Mouse (Mus musculus): ENCODE measurements around the gene Ifng. TPM values are rescaled to one million over a fixed set of nuclear protein-coding genes. Genes with fewer than 3 reads are reported as not detected.

The Ifng gene
- polyA plus RNA-seq (2015; fragmentation: Nextera tagmentation; extraction: Ambion mirVana): not detected in 2 replicates

DNA sequence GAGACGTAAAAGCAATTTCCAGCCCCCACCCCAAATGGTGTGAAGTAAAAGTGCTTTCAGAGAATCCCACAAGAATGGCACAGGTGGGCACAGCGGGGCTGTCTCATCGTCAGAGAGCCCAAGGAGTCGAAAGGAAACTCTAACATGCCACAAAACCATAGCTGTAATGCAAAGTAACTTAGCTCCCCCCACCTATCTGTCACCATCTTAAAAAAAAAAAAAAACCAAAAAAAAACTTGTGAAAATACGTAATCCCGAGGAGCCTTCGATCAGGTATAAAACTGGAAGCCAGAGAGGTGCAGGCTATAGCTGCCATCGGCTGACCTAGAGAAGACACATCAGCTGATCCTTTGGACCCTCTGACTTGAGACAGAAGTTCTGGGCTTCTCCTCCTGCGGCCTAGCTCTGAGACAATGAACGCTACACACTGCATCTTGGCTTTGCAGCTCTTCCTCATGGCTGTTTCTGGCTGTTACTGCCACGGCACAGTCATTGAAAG is at the start of gene Ifng:
Gene Ifng (plus strand): TSS at position 305 of the 499 bp plus-strand sequence.
- no peaks in the 10 kb centered on the region for H3K36me3 ChIP-seq
- no peak for ATAC-seq (ENCODE audit: low read depth)
- no peaks in the 10 kb centered on the region for H3K27me3 ChIP-seq
- H3K4me1 ChIP-seq (replicated peaks): no peaks in the 10 kb centered on the region
- no peak within 1 kb of the TSS for H3K4me3 ChIP-seq (replicated peaks)
- no peak within 1 kb of the TSS for H3K9ac ChIP-seq
- 78% methylated on average over 11 of the region's 11 CpGs for WGBS (ENCODE audit: insufficient replicate concordance)
- H3K9me3 ChIP-seq (replicated peaks): no peaks in the 10 kb centered on the region
- DNase-seq: no peak
- H3K4me2 ChIP-seq: no peak within 1 kb of the TSS
- no peak within 1 kb of the TSS for H3K27ac ChIP-seq

DNA sequence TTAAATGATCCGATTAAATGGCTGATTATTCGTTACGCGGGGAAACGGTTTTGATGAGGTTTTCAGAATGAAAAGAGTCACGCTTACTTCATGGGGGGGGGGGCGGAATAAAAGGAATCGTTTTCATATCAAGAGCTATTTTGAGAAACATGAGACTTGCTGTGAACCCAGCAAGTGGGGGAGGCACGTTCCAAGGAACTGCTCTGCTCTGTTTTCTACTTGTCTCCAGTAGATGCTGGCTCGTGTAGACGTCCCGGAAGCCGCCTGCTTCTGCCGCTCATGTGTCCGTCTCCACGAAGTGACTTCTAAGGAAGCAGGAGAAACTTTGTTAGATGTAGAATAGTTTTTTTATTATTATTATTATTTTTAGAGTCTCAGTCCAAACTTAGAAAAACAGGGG is 40.9 kb upstream of the Ifng start:
- ATAC-seq (ENCODE audit: low read depth): no peak
- Histone ChIP-seq H3K9me3 (replicated peaks) (no peaks in the 10 kb centered on the region), H3K27ac (no peak overlapping the region), H3K27me3 (no peaks in the 10 kb centered on the region), H3K9ac (no peak overlapping the region), H3K4me3 (replicated peaks) (no peak overlapping the region), H3K4me1 (replicated peaks) (no peaks in the 10 kb centered on the region), H3K4me2 (no peak overlapping the region), H3K36me3 (no peaks in the 10 kb centered on the region)
- no peak for DNase-seq
- 77% methylated on average over 16 of the region's 16 CpGs for WGBS (ENCODE audit: insufficient replicate concordance)

DNA sequence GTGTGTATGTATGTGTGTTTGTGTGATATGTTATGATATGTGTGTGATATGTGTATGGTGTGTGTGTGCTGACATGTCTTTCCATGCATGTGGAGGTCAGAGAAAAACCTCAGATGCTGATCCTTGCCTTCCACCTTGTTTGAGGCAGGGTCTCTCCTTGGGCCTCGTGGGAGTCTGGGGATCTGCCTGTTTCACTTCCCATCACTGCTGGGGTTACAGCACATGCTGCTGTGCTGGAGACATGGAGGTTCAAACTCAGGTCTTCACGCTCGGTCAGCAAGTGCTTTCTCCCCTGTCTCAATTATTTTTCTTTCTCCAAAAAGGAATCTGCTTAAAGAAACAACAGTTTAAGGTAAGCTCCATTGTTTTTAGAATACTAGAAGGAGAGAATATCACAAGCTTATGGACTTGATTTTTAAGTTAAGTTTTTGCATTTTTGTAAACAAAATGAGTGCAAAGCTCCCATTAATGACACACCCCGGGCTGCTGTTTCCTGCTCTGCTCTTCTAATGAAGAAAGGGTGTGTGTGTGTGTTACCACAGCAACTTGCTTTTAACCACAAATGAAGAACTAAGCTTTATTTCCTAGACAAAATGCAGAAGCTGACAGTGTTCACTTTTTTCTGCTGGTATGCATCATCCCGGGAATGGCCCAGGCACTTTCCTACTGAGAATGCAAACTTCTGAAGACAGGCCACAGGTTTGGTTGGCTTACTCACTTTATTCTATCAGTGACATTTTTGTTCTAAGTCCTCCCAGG is 34.2 kb upstream of the Ifng start:
- H3K36me3 ChIP-seq: no peaks in the 10 kb centered on the region
- H3K27ac ChIP-seq: no peak overlapping the region
- H3K4me3 ChIP-seq (replicated peaks): no peak overlapping the region
- no peaks in the 10 kb centered on the region for H3K27me3 ChIP-seq
- H3K4me2 ChIP-seq: no peak overlapping the region
- WGBS (ENCODE audit: insufficient replicate concordance): 37% methylated on average over 5 of the region's 5 CpGs
- H3K9me3 ChIP-seq (replicated peaks): no peaks in the 10 kb centered on the region
- ATAC-seq (ENCODE audit: low read depth) (no peak), DNase-seq (no peak)
- no peaks in the 10 kb centered on the region for H3K4me1 ChIP-seq (replicated peaks)
- no peak overlapping the region for H3K9ac ChIP-seq

DNA sequence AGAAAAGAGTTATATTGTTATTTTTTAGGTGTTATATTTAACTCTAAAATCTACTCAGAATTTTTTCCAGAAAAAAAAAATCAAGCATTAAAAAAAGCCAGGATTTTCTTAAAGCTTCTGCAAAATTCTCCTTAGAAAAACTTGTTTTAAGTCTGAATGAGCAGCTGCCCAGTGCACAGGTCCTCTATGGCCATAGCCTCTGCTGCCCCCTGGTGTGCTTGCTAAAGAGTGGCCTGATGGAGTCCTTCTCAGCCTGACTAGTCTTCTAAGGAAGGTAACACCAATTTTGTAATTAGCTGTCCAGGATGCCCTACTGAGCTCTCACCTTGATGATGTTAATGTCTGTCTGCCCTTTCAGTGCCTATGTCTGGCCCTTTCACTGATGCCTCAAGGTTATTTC is 29.5 kb upstream of the Ifng start:
- H3K9ac ChIP-seq: no peak overlapping the region
- no peak overlapping the region for H3K27ac ChIP-seq
- DNase-seq (no peak), ATAC-seq (ENCODE audit: low read depth) (no peak)
- H3K27me3 ChIP-seq: no peaks in the 10 kb centered on the region
- H3K4me1 ChIP-seq (replicated peaks): no peaks in the 10 kb centered on the region
- H3K4me3 ChIP-seq (replicated peaks): no peak overlapping the region
- H3K36me3 ChIP-seq: no peaks in the 10 kb centered on the region
- no peak overlapping the region for H3K4me2 ChIP-seq
- H3K9me3 ChIP-seq (replicated peaks): no peaks in the 10 kb centered on the region

DNA sequence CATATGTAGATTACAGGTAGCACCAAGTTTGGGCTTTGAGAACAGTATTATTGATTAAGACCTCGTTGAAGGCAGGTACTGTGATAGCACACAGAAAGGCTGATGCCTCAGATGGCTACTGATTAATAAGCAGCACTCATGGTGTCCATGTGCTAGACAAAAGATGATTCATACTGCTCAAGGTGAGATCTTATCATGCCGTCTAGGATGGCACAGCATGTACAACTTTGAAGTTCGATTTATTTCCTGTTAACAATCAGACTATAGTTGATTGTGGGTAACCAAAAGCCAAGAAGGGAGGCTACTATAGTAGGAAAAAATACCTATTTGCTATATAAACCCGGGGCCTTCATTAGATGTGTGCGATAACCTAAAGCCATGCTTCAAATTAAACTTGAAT is 28.1 kb upstream of the Ifng start:
- Histone ChIP-seq H3K9ac (no peak overlapping the region), H3K4me1 (replicated peaks) (no peaks in the 10 kb centered on the region), H3K27me3 (no peaks in the 10 kb centered on the region), H3K4me3 (replicated peaks) (no peak overlapping the region), H3K36me3 (no peaks in the 10 kb centered on the region), H3K4me2 (no peak overlapping the region), H3K9me3 (replicated peaks) (no peaks in the 10 kb centered on the region), H3K27ac (no peak overlapping the region)
- WGBS (ENCODE audit: insufficient replicate concordance): 64% methylated on average over 5 of the region's 5 CpGs
- ATAC-seq (ENCODE audit: low read depth) (no peak), DNase-seq (no peak)

DNA sequence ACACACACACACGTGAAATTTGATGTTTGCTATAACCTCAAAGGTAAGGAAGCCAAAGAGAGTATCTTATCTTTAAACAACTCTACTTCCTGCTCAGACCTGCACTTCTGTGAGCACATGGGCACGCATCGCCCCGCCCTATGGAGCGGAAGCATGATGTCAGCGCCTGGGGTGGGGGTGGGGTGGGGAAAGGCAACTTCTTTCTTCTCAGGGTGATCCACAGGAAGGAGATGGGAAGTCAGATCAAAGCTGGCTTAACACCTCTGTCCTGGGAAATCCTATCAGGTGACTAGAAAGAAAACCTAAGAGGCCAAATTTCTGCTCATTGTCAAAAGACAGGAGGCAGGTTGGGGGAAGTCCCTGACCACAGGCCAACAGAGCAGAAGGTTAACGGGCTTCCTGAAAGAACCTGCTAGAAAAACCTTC is 21.8 kb upstream of the Ifng start:
- Histone ChIP-seq H3K4me3 (replicated peaks) (no peak overlapping the region), H3K9me3 (replicated peaks) (no peaks in the 10 kb centered on the region), H3K27ac (no peak overlapping the region), H3K4me2 (no peak overlapping the region), H3K36me3 (no peaks in the 10 kb centered on the region), H3K4me1 (replicated peaks) (no peaks in the 10 kb centered on the region; the same call in 1 of the 2 replicates), H3K9ac (no peak overlapping the region), H3K27me3 (no peaks in the 10 kb centered on the region)
- no peak for ATAC-seq (ENCODE audit: low read depth)
- WGBS (ENCODE audit: insufficient replicate concordance): 25% methylated on average over 7 of the region's 7 CpGs
- DNase-seq: no peak

DNA sequence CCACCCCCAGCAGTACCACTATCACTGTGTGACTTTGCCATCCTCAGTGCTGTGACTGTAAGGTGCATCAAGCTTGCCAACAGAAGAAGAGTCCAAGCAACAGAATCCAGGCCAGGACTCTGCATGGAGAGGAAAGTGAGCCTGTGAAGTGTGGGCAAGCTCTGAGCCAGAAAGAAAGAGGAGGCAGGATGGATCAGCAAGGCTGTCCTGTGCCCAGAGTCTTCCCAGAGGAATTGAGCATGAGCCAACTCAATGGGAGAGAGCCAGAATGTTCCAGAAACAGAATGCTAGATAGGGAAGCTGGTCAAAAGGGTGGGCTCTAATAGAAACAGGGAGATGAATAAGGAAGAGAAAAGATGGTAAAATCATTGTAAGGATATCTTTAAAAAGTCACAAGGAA is 19.9 kb upstream of the Ifng start:
- no peak for ATAC-seq (ENCODE audit: low read depth)
- Histone ChIP-seq H3K9ac (no peak overlapping the region), H3K4me3 (replicated peaks) (no peak overlapping the region), H3K27ac (no peak overlapping the region), H3K9me3 (replicated peaks) (no peaks in the 10 kb centered on the region), H3K27me3 (no peaks in the 10 kb centered on the region), H3K4me2 (no peak overlapping the region), H3K36me3 (no peaks in the 10 kb centered on the region), H3K4me1 (replicated peaks) (no peaks in the 10 kb centered on the region; the same call in 1 of the 2 replicates)
- DNase-seq: no peak

DNA sequence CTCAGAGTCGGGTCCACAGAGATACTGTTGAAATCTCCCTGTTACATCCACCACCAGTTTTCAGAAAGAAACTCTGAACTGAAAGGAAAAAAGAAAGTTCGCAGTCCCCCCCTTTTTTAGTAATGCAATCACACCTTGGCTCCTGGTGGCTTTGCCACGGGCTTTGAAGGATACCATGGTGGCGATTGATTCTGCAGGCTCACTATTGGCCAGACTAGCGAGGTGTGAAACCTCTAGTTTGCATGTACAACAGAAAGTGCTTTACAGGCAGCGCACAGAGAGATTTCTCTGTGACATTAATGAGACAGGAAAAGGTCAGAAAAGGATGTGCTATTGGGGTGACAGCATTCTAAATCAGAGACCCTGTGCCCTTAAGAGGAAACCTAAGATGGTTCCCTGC is 5.3 kb upstream of the Ifng start:
- no peaks in the 10 kb centered on the region for H3K4me1 ChIP-seq (replicated peaks)
- no peak overlapping the region for H3K9ac ChIP-seq
- H3K9me3 ChIP-seq (replicated peaks): no peaks in the 10 kb centered on the region
- H3K36me3 ChIP-seq: no peaks in the 10 kb centered on the region
- 67% methylated on average over 6 of the region's 6 CpGs for WGBS (ENCODE audit: insufficient replicate concordance)
- no peak overlapping the region for H3K4me3 ChIP-seq (replicated peaks)
- DNase-seq (no peak), ATAC-seq (ENCODE audit: low read depth) (no peak)
- no peak overlapping the region for H3K4me2 ChIP-seq
- no peaks in the 10 kb centered on the region for H3K27me3 ChIP-seq
- H3K27ac ChIP-seq: no peak overlapping the region

DNA sequence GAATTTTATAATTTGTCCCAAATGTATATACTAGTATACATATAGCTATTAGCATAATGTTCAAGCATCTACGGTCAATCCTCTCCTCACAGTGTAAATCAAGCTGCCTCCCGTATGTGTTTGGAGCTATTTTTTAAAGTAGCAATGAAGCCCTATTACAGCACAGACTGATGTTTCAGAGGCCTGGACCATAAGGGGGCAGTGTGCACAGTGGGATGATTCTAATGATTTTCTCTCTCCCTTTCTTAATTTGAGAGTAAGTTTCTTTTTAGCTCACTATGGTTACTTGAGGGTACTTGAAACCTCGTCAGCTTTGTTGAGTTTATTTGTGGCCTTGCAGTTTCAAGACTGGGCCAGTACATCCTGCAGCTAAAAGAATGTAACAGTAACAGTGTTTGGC is 1.1 kb downstream of the Ifng start:
- H3K27me3 ChIP-seq: no peaks in the 10 kb centered on the region
- 62% methylated on average over 3 of the region's 3 CpGs for WGBS (ENCODE audit: insufficient replicate concordance)
- no peak overlapping the region for H3K4me2 ChIP-seq
- no peak overlapping the region for H3K27ac ChIP-seq
- DNase-seq (no peak), ATAC-seq (ENCODE audit: low read depth) (no peak)
- H3K36me3 ChIP-seq: no peaks in the 10 kb centered on the region
- no peak overlapping the region for H3K4me3 ChIP-seq (replicated peaks)
- no peak overlapping the region for H3K9ac ChIP-seq
- no peaks in the 10 kb centered on the region for H3K4me1 ChIP-seq (replicated peaks)
- H3K9me3 ChIP-seq (replicated peaks): no peaks in the 10 kb centered on the region

DNA sequence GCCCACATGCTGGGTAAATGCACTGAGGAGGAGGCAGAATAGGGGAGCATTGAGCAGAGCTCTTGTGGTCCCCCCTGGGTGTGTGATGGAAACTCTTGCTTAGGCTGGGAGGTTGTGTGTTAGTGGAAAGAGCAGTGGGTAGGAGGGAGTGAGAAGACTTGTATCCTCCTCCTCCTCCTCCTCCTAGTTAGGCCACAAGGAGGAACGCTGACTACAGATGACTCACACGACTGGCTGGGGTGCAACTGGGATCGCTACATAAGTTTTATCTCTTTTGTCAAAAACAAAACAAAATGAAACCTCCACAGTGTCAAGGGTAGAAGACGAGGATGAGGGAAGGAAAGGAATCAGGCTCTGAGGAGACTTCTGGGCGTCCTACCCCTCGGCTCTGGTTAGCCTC is 2.2 kb downstream of the Ifng start:
- ATAC-seq (ENCODE audit: low read depth) (no peak), DNase-seq (no peak)
- no peaks in the 10 kb centered on the region for H3K9me3 ChIP-seq (replicated peaks)
- WGBS (ENCODE audit: insufficient replicate concordance): 50% methylated on average over 6 of the region's 6 CpGs
- H3K36me3 ChIP-seq: no peaks in the 10 kb centered on the region
- H3K9ac ChIP-seq: no peak overlapping the region
- no peaks in the 10 kb centered on the region for H3K4me1 ChIP-seq (replicated peaks)
- no peak overlapping the region for H3K4me3 ChIP-seq (replicated peaks)
- no peaks in the 10 kb centered on the region for H3K27me3 ChIP-seq
- H3K4me2 ChIP-seq: no peak overlapping the region
- H3K27ac ChIP-seq: no peak overlapping the region

DNA sequence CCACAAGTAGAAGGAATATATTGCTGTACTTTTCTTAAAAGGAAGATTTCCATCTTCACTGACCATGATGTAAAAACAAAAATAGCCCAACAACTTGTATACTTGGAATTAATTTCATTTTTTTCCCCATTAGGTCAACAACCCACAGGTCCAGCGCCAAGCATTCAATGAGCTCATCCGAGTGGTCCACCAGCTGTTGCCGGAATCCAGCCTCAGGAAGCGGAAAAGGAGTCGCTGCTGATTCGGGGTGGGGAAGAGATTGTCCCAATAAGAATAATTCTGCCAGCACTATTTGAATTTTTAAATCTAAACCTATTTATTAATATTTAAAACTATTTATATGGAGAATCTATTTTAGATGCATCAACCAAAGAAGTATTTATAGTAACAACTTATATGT is 4.2 kb downstream of the Ifng start:
- Histone ChIP-seq H3K4me3 (replicated peaks) (no peak overlapping the region), H3K36me3 (no peaks in the 10 kb centered on the region), H3K4me1 (replicated peaks) (no peaks in the 10 kb centered on the region), H3K9me3 (replicated peaks) (no peaks in the 10 kb centered on the region), H3K27ac (no peak overlapping the region), H3K9ac (no peak overlapping the region), H3K27me3 (no peaks in the 10 kb centered on the region), H3K4me2 (no peak overlapping the region)
- ATAC-seq (ENCODE audit: low read depth) (no peak), DNase-seq (no peak)
- WGBS (ENCODE audit: insufficient replicate concordance): 79% methylated on average over 6 of the region's 6 CpGs

DNA sequence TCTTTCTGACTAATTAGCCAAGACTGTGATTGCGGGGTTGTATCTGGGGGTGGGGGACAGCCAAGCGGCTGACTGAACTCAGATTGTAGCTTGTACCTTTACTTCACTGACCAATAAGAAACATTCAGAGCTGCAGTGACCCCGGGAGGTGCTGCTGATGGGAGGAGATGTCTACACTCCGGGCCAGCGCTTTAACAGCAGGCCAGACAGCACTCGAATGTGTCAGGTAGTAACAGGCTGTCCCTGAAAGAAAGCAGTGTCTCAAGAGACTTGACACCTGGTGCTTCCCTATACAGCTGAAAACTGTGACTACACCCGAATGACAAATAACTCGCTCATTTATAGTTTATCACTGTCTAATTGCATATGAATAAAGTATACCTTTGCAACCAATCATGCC is 4.7 kb downstream of the Ifng start:
- no peaks in the 10 kb centered on the region for H3K4me1 ChIP-seq (replicated peaks)
- no peak overlapping the region for H3K27ac ChIP-seq
- H3K9me3 ChIP-seq (replicated peaks): no peaks in the 10 kb centered on the region
- ATAC-seq (ENCODE audit: low read depth) (no peak), DNase-seq (no peak)
- H3K27me3 ChIP-seq: no peaks in the 10 kb centered on the region
- WGBS (ENCODE audit: insufficient replicate concordance): 70% methylated on average over 8 of the region's 8 CpGs
- no peaks in the 10 kb centered on the region for H3K36me3 ChIP-seq
- no peak overlapping the region for H3K4me2 ChIP-seq
- no peak overlapping the region for H3K9ac ChIP-seq
- no peak overlapping the region for H3K4me3 ChIP-seq (replicated peaks)

Data from liver, embryonic 13.5 days (tissue).